Mouse (Mus musculus): Measurements from ENCODE around the gene Adgrl1.

GRCm38 (mm10) chr8:83902961-83903666 is 3.2 kb downstream of the Adgrl1 start:
- TF ChIP-seq POLR2A (IDR thresholded peaks at IDR 0.05; ENCODE audit: borderline replicate concordance, extremely low read depth, low read depth, low read length) (no peak), CTCF (IDR thresholded peaks at IDR 0.05; ENCODE audit: insufficient read depth, low read length) (no peak)
